Mouse (Mus musculus) ES-E14 (cell line): Measurements from ENCODE around the gene 5430419D17Rik. TPM values are rescaled to one million over a fixed set of nuclear protein-coding genes. Genes with fewer than 3 reads are reported as not detected.

Experiments
- DNase-seq: peaks from one replicate; pipeline ENCODE4 v3.0.0-alpha.2; 2013; ENCODE audit warnings: low read depth, low spot score
- H3K27ac ChIP-seq: 2 replicates; pipeline ENCODE4 v1.5.1; 2012; ENCODE audit warnings: low read depth, mild to moderate bottlenecking, low read length, moderate library complexity, mixed read lengths; ENCODE audit not compliant: poor library complexity, insufficient read depth, severe bottlenecking
- H3K36me3 ChIP-seq: 2 replicates; pipeline ENCODE4 v1.6.1; 2012; ENCODE audit warnings: mild to moderate bottlenecking, low read length, moderate library complexity, mixed read lengths; ENCODE audit not compliant: control insufficient read depth, poor library complexity, insufficient read depth, severe bottlenecking
- H3K4me1 ChIP-seq, 2 experiments: fragments of 150-350 bp in 1 of 2; sonication (generic) in 1 of 2; 2 replicates each; pipeline ENCODE4 v1.6.1; 2012; ENCODE audit warnings: low read length in 2 of 2, mild to moderate bottlenecking in 1 of 2, mixed read lengths in 1 of 2; ENCODE audit not compliant: control insufficient read depth in 2 of 2, insufficient read depth in 2 of 2, poor library complexity in 1 of 2
- H3K4me3 ChIP-seq, 2 experiments: fragments of 150-350 bp in 1 of 2; sonication (generic) in 1 of 2; 2 replicates each; pipeline ENCODE4 v1.5.1; 2012; ENCODE audit warnings: low read length in 2 of 2, low read depth in 1 of 2, mild to moderate bottlenecking in 1 of 2, mixed read lengths in 1 of 2; ENCODE audit not compliant: insufficient read depth in 1 of 2, poor library complexity in 1 of 2, severe bottlenecking in 1 of 2
- H3K9ac ChIP-seq: 2 replicates; pipeline ENCODE4 v1.6.1; 2012; ENCODE audit warnings: low read depth, mild to moderate bottlenecking, low read length, mixed read lengths; ENCODE audit not compliant: poor library complexity, insufficient read depth, severe bottlenecking
- H3K9me3 ChIP-seq: fragments of 150-350 bp; sonication (generic); 2 replicates; pipeline ENCODE4 v1.6.1; 2012; ENCODE audit warnings: low read depth, mild to moderate bottlenecking, low read length; ENCODE audit not compliant: control insufficient read depth, insufficient read depth
- CHD2 ChIP-seq: IDR thresholded peaks from 2 replicates; pipeline ENCODE4 v1.6.1; 2014; ENCODE audit warnings: mild to moderate bottlenecking, low read depth, low read length, inconsistent platforms
- HCFC1 ChIP-seq: IDR thresholded peaks from 2 replicates; pipeline ENCODE4 v1.6.1; 2012; ENCODE audit warnings: low read length, inconsistent platforms, borderline replicate concordance; ENCODE audit not compliant: insufficient read depth
- MAFK ChIP-seq: IDR thresholded peaks from 2 replicates; pipeline ENCODE4 v1.6.1; 2014; ENCODE audit warnings: mild to moderate bottlenecking, low read depth, low read length, inconsistent platforms; ENCODE audit not compliant: insufficient read depth
- ZC3H11A ChIP-seq: IDR thresholded peaks from 2 replicates; pipeline ENCODE4 v1.6.1; 2012; ENCODE audit warnings: low read depth, mild to moderate bottlenecking, inconsistent platforms, low read length, borderline replicate concordance
- ZNF384 ChIP-seq: IDR thresholded peaks from 2 replicates; pipeline ENCODE4 v1.6.1; 2012; ENCODE audit warnings: low read depth, low read length, inconsistent platforms
- in situ Hi-C, 2 experiments: fragments of 600-800 bp; cut with MboI; formaldehyde crosslinking; loops; one replicate each; pipeline ENCODE4 v1.15.1; 2025; ENCODE audit warnings: low sequenced_read_pairs in 2 of 2, inconsistent platforms in 1 of 2; ENCODE audit not compliant: unreplicated experiment in 2 of 2
- total RNA-seq: library from RNA; depleted of rRNA; stranded (reverse); fragments of 300-350 nt; gene quantifications from 2 replicates; pipeline ENCODE4 v1.2.3, GENCODE M21; 2012

The 5430419D17Rik gene
- total RNA-seq, 1 experiment, result 0.04 TPM

GRCm38 (mm10) chr7:131317587-131317986, 143.4 kb downstream of the 5430419D17Rik start:
- TF ChIP-seq ZNF384 (no peak), ZC3H11A (no peak), CHD2 (no peak), HCFC1 (no peak), MAFK (no peak)
- Histone ChIP-seq H3K4me1 (0 out of 4 replicates have a peak, but pooled peaks cover 0 to 3% of the 10 kb centered on the region in 2 experiments), H3K9ac (no peak overlapping the region), H3K27ac (no peak overlapping the region), H3K9me3 (no peaks in the 10 kb centered on the region), H3K36me3 (no peaks in the 10 kb centered on the region), H3K4me3 (no peak overlapping the region)
- DNase-seq, result peak; percentile 16
- in situ Hi-C loops, result no loop called here

GRCm38 (mm10) chr7:131318340-131318739, 144.1 kb downstream of the 5430419D17Rik start:
- no peaks in the 10 kb centered on the region for H3K9me3 ChIP-seq
- H3K9ac ChIP-seq, result no peak overlapping the region
- H3K4me3 ChIP-seq, result no peak overlapping the region
- TF ChIP-seq HCFC1, result no peak
- TF ChIP-seq CHD2, result no peak
- no peak for TF ChIP-seq ZNF384
- TF ChIP-seq MAFK, result no peak
- no peak for TF ChIP-seq ZC3H11A
- H3K27ac ChIP-seq, result no peak overlapping the region
- H3K4me1 ChIP-seq, result 0 out of 4 replicates have a peak, but pooled peaks cover 0 to 3% of the 10 kb centered on the region in 2 experiments
- in situ Hi-C loops, result no loop called here
- no peaks in the 10 kb centered on the region for H3K36me3 ChIP-seq
- DNase-seq, result no peak

- in situ Hi-C loops, result no loop called here
- TF ChIP-seq HCFC1 (no peak), ZC3H11A (no peak), MAFK (no peak), ZNF384 (no peak), CHD2 (no peak)
- no peak for DNase-seq
- H3K9me3 ChIP-seq, result no peaks in the 10 kb centered on the region
- no peak within 1 kb of the TSS for H3K9ac ChIP-seq
- 0 out of 4 replicates have a peak, but pooled peaks cover 0 to 3% of the 10 kb centered on the region in 2 experiments for H3K4me1 ChIP-seq
- no peak within 1 kb of the TSS for H3K27ac ChIP-seq
- no peak within 1 kb of the TSS for H3K4me3 ChIP-seq
- no peaks in the 10 kb centered on the region for H3K36me3 ChIP-seq
These were observed 148.0 kb downstream of the 5430419D17Rik start, which contains the start of gene Cuzd1 for GRCm38 (mm10) chr7:131322192-131322591. Gene Cuzd1 (minus strand): TSS chr7:131322292.

- no peak for DNase-seq
- Histone ChIP-seq H3K9me3 (no peaks in the 10 kb centered on the region), H3K36me3 (no peaks in the 10 kb centered on the region), H3K9ac (no peak overlapping the region), H3K4me1 (no peaks in the 10 kb centered on the region), H3K4me3 (no peak overlapping the region), H3K27ac (no peak overlapping the region)
- in situ Hi-C loops, result no loop called here
- no peak for TF ChIP-seq ZC3H11A
These were observed 152.9 kb downstream of the 5430419D17Rik start for GRCm38 (mm10) chr7:131327054-131327453.

- TF ChIP-seq MAFK, result no peak
- TF ChIP-seq HCFC1, result no peak
- TF ChIP-seq ZNF384, result no peak
- no peak for TF ChIP-seq CHD2
- TF ChIP-seq ZC3H11A, result no peak
- Histone ChIP-seq H3K4me3 (no peak within 1 kb of the TSS), H3K27ac (no peak within 1 kb of the TSS), H3K9me3 (no peaks in the 10 kb centered on the region), H3K4me1 (no peaks in the 10 kb centered on the region), H3K9ac (no peak within 1 kb of the TSS), H3K36me3 (no peaks in the 10 kb centered on the region)
- DNase-seq, result no peak
- in situ Hi-C loops, result no loop called here
These were observed 155.2 kb downstream of the 5430419D17Rik start, which contains the start of gene Fam24b for GRCm38 (mm10) chr7:131329416-131329815. Gene Fam24b (minus strand): TSS chr7:131329516.
